Mouse (Mus musculus): ENCODE measurements around the gene Zfp771. TPM values are rescaled to one million over a fixed set of nuclear protein-coding genes. Genes with fewer than 3 reads are reported as not detected.

Zfp771 gene
- total and polyA plus RNA-seq, 3 experiments, result 5.8 to 42.6 (median 11.9) TPM

DNA sequence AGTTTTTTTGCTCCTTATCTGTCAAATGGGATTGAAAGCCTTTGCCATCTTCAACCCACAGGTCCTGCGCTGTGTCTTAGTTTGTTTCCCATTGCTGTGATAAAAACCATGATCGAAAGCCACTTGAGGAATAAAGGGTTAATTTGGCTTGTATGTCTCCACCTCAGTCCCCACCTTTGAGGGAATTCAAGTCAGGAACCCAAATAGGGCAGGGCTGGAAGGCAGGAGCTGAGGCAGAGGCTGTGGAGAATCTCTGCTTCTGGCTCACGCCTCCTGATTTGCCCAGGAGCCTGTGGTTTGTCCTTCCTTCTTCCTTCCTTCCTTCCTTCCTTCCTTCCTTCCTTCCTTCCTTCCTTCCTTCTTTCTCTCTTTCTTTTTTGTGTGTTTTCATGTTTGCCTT, 21.0 kb upstream of the Zfp771 start:
- DNase-seq (ENCODE audit: low spot score) (no peak), ATAC-seq (ENCODE audit: extremely low read depth, insufficient number of reproducible peaks, low FRiP score, poor library complexity, severe bottlenecking) (no peak)
- TF ChIP-seq POLR2AphosphoS5 (IDR thresholded peaks at IDR 0.05; ENCODE audit: insufficient replicate concordance, low read depth, low read length), result no peak
- no peak for TF ChIP-seq GATA1 (IDR thresholded peaks at IDR 0.05; ENCODE audit: borderline replicate concordance, low read length)
- no peak for TF ChIP-seq GATA2 (IDR thresholded peaks at IDR 0.05; ENCODE audit: borderline replicate concordance, low read depth, low read length)
- no peak for TF ChIP-seq TAL1 (conservative IDR thresholded peaks at IDR 0.05; ENCODE audit: low read depth, low read length)
- TF ChIP-seq CTCF (IDR thresholded peaks at IDR 0.05; ENCODE audit: low read depth, low read length), result no peak
- Histone ChIP-seq H3K27me3 (ENCODE audit: insufficient read depth, low read length) (no peaks in the 10 kb centered on the region), H3K9me3 (replicated peaks) (no peaks in the 10 kb centered on the region), H3K4me1 (ENCODE audit: insufficient read depth, low read depth, low read length) (peaks cover 52% of the 10 kb centered on the region), H3K36me3 (replicated peaks) (no peaks in the 10 kb centered on the region), H3K4me3 (ENCODE audit: low read depth, low read length) (no peak overlapping the region)

DNA sequence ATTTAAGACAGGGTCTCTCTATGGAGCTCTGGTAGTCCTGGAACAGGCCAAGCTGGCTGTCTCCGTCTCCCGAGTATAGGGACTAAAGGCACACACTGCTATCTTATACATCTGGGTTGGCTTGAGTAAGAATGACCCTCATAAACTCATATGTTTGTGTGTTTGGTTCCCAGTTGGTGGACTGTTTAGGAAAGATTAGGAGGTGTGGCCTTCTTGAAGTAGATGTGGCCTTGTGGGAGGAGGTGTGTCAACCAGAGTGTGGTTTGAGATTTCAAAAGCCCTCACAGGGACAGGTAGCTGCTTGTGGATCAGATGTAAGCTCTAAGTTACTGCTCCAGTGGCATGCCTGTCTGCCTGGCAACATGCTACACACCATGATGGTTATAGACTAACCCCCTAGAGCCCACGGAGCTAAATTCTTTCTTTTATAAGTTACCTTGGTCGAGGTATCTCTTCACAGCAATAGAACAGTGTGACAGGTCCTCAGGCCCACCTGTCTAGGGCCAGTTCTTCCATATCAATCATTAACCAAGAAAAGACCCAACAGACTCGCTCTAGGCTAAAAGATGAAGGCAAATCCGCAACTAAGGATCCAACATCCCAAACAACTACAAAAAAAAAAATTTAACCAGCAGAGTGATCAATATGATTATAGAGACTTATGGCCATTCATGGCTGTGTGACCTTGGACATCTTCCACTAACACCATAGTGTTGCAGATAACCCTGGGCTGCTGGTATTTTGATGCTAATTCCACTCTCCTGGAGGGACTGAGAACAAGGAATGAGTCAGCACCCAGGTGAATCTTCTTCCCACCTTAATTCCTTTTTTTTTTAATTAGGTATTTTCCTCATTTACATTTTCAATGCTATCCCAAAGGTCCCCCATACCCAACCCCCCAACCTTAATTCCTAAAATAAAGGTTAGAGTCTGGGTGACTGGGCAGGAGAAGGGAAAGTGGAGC, 20.3 kb upstream of the Zfp771 start:
- no peak for DNase-seq (ENCODE audit: low spot score)
- Histone ChIP-seq H3K36me3 (replicated peaks) (no peaks in the 10 kb centered on the region), H3K4me3 (ENCODE audit: low read depth, low read length) (no peak overlapping the region), H3K9me3 (replicated peaks) (no peaks in the 10 kb centered on the region), H3K27me3 (ENCODE audit: insufficient read depth, low read length) (no peaks in the 10 kb centered on the region), H3K4me1 (ENCODE audit: insufficient read depth, low read depth, low read length) (peaks cover 47% of the 10 kb centered on the region)
- no peak for TF ChIP-seq GATA1 (IDR thresholded peaks at IDR 0.05; ENCODE audit: borderline replicate concordance, low read length)
- no peak for TF ChIP-seq CTCF (IDR thresholded peaks at IDR 0.05; ENCODE audit: low read depth, low read length)
- no peak for TF ChIP-seq POLR2AphosphoS5 (IDR thresholded peaks at IDR 0.05; ENCODE audit: insufficient replicate concordance, low read depth, low read length)
- no peak for TF ChIP-seq GATA2 (IDR thresholded peaks at IDR 0.05; ENCODE audit: borderline replicate concordance, low read depth, low read length)
- TF ChIP-seq TAL1 (conservative IDR thresholded peaks at IDR 0.05; ENCODE audit: low read depth, low read length), result no peak
- ATAC-seq (ENCODE audit: extremely low read depth, insufficient number of reproducible peaks, low FRiP score, poor library complexity, severe bottlenecking), result no peak

- no peaks in the 10 kb centered on the region for H3K27me3 ChIP-seq (ENCODE audit: insufficient read depth, low read length)
- H3K4me1 ChIP-seq (ENCODE audit: insufficient read depth, low read depth, low read length), result peaks cover 49% of the 10 kb centered on the region
- TF ChIP-seq GATA1 (IDR thresholded peaks at IDR 0.05; ENCODE audit: borderline replicate concordance, low read length), result no peak
- no peak for TF ChIP-seq GATA2 (IDR thresholded peaks at IDR 0.05; ENCODE audit: borderline replicate concordance, low read depth, low read length)
- no peak for TF ChIP-seq CTCF (IDR thresholded peaks at IDR 0.05; ENCODE audit: low read depth, low read length)
- TF ChIP-seq POLR2AphosphoS5 (IDR thresholded peaks at IDR 0.05; ENCODE audit: insufficient replicate concordance, low read depth, low read length), result no peak
- no peak for TF ChIP-seq TAL1 (conservative IDR thresholded peaks at IDR 0.05; ENCODE audit: low read depth, low read length)
- DNase-seq (ENCODE audit: low spot score), result no peak
- no peak overlapping the region for H3K4me3 ChIP-seq (ENCODE audit: low read depth, low read length)
- ATAC-seq (ENCODE audit: extremely low read depth, insufficient number of reproducible peaks, low FRiP score, poor library complexity, severe bottlenecking), result no peak
- no peaks in the 10 kb centered on the region for H3K9me3 ChIP-seq (replicated peaks)
- H3K36me3 ChIP-seq (replicated peaks), result peaks cover 8% of the 10 kb centered on the region
These were observed 19.5 kb upstream of the Zfp771 start for GRCm38 (mm10) chr7:127224616-127225015.

GRCm38 (mm10) chr7:127225147-127225995, 18.7 kb upstream of the Zfp771 start:
- H3K9me3 ChIP-seq (replicated peaks), result no peaks in the 10 kb centered on the region
- ATAC-seq (ENCODE audit: extremely low read depth, insufficient number of reproducible peaks, low FRiP score, poor library complexity, severe bottlenecking) (no peak; the same call in 1 of the 2 replicates), DNase-seq (ENCODE audit: low spot score) (no peak)
- peaks cover 16% of the 10 kb centered on the region for H3K36me3 ChIP-seq (replicated peaks)
- no peaks in the 10 kb centered on the region for H3K27me3 ChIP-seq (ENCODE audit: insufficient read depth, low read length)
- no peak overlapping the region; the same call in 1 of the 2 replicates for H3K4me3 ChIP-seq (ENCODE audit: low read depth, low read length)
- peaks cover 54% of the 10 kb centered on the region for H3K4me1 ChIP-seq (ENCODE audit: insufficient read depth, low read depth, low read length)
- no peak for TF ChIP-seq GATA1 (IDR thresholded peaks at IDR 0.05; ENCODE audit: borderline replicate concordance, low read length)
- no peak for TF ChIP-seq GATA2 (IDR thresholded peaks at IDR 0.05; ENCODE audit: borderline replicate concordance, low read depth, low read length)
- TF ChIP-seq TAL1 (conservative IDR thresholded peaks at IDR 0.05; ENCODE audit: low read depth, low read length), result peak; percentile 61
- TF ChIP-seq CTCF (IDR thresholded peaks at IDR 0.05; ENCODE audit: low read depth, low read length), result no peak

GRCm38 (mm10) chr7:127228615-127229303, 15.3 kb upstream of the Zfp771 start:
- H3K27me3 ChIP-seq (ENCODE audit: insufficient read depth, low read length), result no peaks in the 10 kb centered on the region
- peaks cover 27% of the 10 kb centered on the region for H3K36me3 ChIP-seq (replicated peaks)
- ATAC-seq (ENCODE audit: extremely low read depth, insufficient number of reproducible peaks, low FRiP score, poor library complexity, severe bottlenecking), result no peak
- peaks cover 71% of the 10 kb centered on the region for H3K4me1 ChIP-seq (ENCODE audit: insufficient read depth, low read depth, low read length)
- TF ChIP-seq CTCF (IDR thresholded peaks at IDR 0.05; ENCODE audit: low read depth, low read length) (peak; percentile 85), TAL1 (conservative IDR thresholded peaks at IDR 0.05; ENCODE audit: low read depth, low read length) (no peak)
- no peak for DNase-seq (ENCODE audit: low spot score)
- H3K4me3 ChIP-seq (ENCODE audit: low read depth, low read length), result no peak overlapping the region
- H3K9me3 ChIP-seq (replicated peaks), result no peaks in the 10 kb centered on the region

Measured in G1E (cell line).